Mouse (Mus musculus) MEL (cell line): ENCODE measurements around the gene Fam205a1.

Experiments used
- CHD1 ChIP-seq: IDR thresholded peaks from 2 replicates; pipeline ENCODE4 v1.6.1; 2012; ENCODE audit warnings: low read depth, mild to moderate bottlenecking, inconsistent platforms, low read length, improper control_type of control experiment
- CTCF ChIP-seq, 3 experiments: IDR thresholded peaks in 2 of 3; conservative IDR thresholded peaks in 1 of 3; 2 replicates each; pipeline ENCODE4 v1.5.1; 2011 to 2012; ENCODE audit warnings: low read length in 3 of 3, low read depth in 2 of 3, mild to moderate bottlenecking in 2 of 3, improper control_type of control experiment in 1 of 3, inconsistent platforms in 1 of 3, mixed read lengths in 1 of 3, moderate library complexity in 1 of 3; ENCODE audit not compliant: control insufficient read depth in 1 of 3, insufficient read depth in 1 of 3, poor library complexity in 1 of 3, severe bottlenecking in 1 of 3
- ETS1 ChIP-seq: IDR thresholded peaks from 2 replicates; pipeline ENCODE4 v1.6.1; 2012; ENCODE audit warnings: low read depth, mild to moderate bottlenecking, inconsistent platforms, low read length, improper control_type of control experiment, moderate library complexity
- POLR2A ChIP-seq, 2 experiments: IDR thresholded peaks; 2 replicates each; pipeline ENCODE4 v1.6.1; 2011 to 2012; ENCODE audit warnings: low read length in 2 of 2, mild to moderate bottlenecking in 2 of 2, control low read depth in 1 of 2, improper control_type of control experiment in 1 of 2, low read depth in 1 of 2, moderate library complexity in 1 of 2; ENCODE audit not compliant: control insufficient read depth in 1 of 2, insufficient read depth in 1 of 2, poor library complexity in 1 of 2
- TBP ChIP-seq: IDR thresholded peaks from 2 replicates; pipeline ENCODE4 v1.8.0; 2011; ENCODE audit warnings: low read depth, low read length, improper control_type of control experiment
- USF1 ChIP-seq: IDR thresholded peaks from 2 replicates; pipeline ENCODE4 v1.6.1; 2014; ENCODE audit warnings: low read depth, mild to moderate bottlenecking, inconsistent platforms, low read length, improper control_type of control experiment, moderate library complexity
- USF2 ChIP-seq, 2 experiments: IDR thresholded peaks; 2 replicates each; pipeline ENCODE4 v1.6.1; 2011 to 2012; ENCODE audit warnings: improper control_type of control experiment in 2 of 2, low read length in 2 of 2, borderline replicate concordance in 1 of 2, inconsistent platforms in 1 of 2, low read depth in 1 of 2, mild to moderate bottlenecking in 1 of 2; ENCODE audit not compliant: insufficient read depth in 1 of 2

DNA sequence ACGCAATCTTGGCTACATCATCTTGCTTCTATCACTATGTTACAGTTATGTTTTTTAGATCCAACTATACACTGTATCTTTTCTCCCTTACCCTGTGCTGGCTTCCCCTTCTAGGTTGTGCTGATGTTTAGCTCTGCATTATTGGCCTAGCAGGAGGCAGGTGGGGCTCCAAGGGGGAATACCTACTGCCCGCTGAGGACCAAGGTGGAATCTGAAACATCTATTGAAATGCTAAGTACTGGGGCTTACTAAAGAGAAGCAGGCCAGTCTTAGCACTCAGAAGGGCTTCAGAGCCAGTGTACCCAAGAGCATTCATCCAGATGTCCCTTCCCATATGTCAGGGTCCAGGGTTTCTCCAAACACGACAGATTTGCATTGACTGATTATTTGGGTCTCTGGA, 45.2 kb upstream of the Fam205a1 start:
- TF ChIP-seq POLR2A (IDR thresholded peaks at IDR 0.05; ENCODE audit: control insufficient read depth in 1 of 2, insufficient read depth in 1 of 2, low read depth in 1 of 2, low read length in 2 of 2, poor library complexity in 1 of 2), result no peak
- no peak for TF ChIP-seq CHD1
- TF ChIP-seq CTCF (IDR thresholded peaks at IDR 0.05 in 2 of 3, conservative IDR thresholded peaks at IDR 0.05 in 1 of 3; ENCODE audit: control insufficient read depth in 1 of 3, insufficient read depth in 1 of 3, low read depth in 2 of 3, low read length in 3 of 3, poor library complexity in 1 of 3, severe bottlenecking in 1 of 3), result no peak
- TF ChIP-seq ETS1, result no peak
- TF ChIP-seq USF1, result no peak
- TF ChIP-seq TBP, result no peak
- TF ChIP-seq USF2 (IDR thresholded peaks at IDR 0.05; ENCODE audit: borderline replicate concordance in 1 of 2, insufficient read depth in 1 of 2, low read depth in 1 of 2, low read length in 2 of 2), result no peak
